Mouse (Mus musculus): ENCODE measurements at regions not wholly inside any gene's neighbourhood (a gene's known extent, or its start where the extent isn't known, plus 50 kb on each side); places are given as distances from the start of the nearest gene placed in this dataset.

GRCm38 (mm10) chr10:66864161-66864862 is 231.6 kb upstream of the Jmjd1c start:
- DNase-seq (ENCODE audit: low read depth): peak; percentile 77

DNA sequence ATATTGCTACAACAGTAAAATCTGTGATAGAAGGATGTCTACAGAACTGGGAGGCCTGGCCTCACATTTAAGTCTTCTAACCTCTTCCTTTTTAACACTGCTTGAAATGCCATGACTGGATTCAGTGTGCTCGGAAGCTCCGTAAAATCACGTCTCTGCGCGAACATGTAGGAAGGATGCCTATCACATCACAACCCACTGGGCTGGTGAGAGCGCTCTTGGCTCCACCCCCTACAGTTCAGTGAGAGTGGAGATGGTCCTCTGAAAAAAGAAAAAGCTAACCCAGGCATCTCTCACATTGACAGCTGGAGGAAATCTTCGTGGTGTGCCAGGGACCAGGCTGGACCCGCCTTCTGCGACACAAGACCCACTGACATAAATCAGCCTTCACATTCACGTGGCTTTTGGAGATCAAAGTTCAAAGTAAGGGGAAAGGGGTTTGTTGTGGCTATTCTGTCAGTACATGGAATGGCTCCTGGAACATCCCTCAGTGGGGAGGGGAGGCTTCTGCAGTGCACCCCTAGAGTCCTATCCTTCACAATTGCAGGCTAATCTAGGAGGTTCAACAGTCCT is 230.8 kb upstream of the Jmjd1c start:
- DNase-seq (ENCODE audit: low read depth): peak; percentile 55

DNA sequence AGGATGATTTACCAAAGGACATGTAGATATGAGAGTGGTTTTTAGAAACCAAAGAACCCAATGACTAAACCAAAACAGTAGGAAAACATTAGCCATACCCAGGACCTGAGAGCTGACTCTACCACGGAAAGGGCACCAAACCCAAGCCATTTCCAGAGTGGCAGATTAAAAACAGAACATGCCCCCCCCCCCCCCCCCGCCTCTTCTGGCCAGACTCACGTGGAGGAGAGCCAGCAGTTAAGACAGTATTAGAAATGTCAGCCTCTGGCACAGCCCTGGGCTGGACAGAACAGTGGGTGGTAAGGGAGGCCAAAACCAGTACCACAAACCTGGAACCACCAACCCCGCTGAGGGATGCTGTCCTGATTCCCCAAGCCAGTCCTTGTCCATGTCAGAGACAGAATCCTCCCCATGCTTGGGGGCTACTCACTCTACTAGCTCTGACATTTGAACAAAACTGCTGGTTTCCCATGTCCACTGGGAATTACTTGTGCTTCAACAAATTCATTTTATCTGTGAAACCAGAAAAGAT is 224.7 kb upstream of the Jmjd1c start:
- DNase-seq (ENCODE audit: low read depth): no peak

GRCm38 (mm10) chr10:66871673-66872072 is 224.3 kb upstream of the Jmjd1c start:
- no peak for DNase-seq (ENCODE audit: low read depth)

DNA sequence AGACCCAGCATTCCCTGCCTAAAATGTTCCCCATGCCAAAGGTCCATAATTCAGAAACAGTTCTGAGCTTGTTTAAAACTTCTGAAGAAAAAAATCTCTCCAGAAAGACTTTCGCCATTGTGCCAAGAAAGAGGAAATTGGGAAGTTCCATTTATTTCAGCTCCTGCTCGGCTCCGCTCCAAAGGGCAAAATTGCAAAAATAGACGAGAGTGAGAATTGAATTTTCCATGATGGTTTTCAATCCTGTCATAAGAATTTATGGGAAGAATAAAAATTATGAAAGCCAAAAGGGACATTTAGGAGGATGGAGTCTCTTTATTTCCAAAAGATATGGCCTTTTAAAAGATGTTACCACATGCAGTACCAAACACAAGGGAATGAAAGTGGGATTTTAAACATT is 222.5 kb upstream of the Jmjd1c start:
- DNase-seq (ENCODE audit: low read depth): no peak

- DNase-seq (ENCODE audit: low read depth): no peak
Observed at GRCm38 (mm10) chr10:66879071-66879470, 216.9 kb upstream of the Jmjd1c start.

- DNase-seq (ENCODE audit: low read depth): no peak
Observed at GRCm38 (mm10) chr10:66882825-66883224, 213.1 kb upstream of the Jmjd1c start.

- no peak for DNase-seq (ENCODE audit: low read depth)
Observed at GRCm38 (mm10) chr10:66885575-66885974, 210.3 kb upstream of the Jmjd1c start.

- DNase-seq (ENCODE audit: low read depth): no peak
Observed at GRCm38 (mm10) chr10:66889786-66890555, 206.0 kb upstream of the Jmjd1c start.

DNA sequence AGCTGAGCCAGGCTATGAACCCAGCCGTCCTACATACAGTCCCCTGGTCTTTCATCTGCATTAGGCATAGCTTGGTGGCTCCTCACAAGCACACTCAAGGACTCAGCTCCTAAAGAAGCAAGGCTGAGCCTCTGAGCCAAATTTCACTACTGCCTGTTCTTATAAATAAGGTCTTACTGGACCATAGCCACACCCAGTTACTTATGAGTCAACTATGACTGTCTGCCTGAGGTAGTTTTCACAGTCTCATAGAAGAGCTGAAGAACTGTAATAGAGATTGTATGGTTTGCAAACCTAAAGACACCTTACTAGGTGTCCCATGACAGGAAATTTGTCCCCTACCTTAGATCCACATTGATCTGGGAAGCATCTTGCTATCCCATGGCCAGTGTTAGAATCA is 204.1 kb upstream of the Jmjd1c start:
- DNase-seq (ENCODE audit: low read depth): no peak

GRCm38 (mm10) chr10:66893836-66894235 is 202.1 kb upstream of the Jmjd1c start:
- no peak for DNase-seq (ENCODE audit: low read depth)

DNA sequence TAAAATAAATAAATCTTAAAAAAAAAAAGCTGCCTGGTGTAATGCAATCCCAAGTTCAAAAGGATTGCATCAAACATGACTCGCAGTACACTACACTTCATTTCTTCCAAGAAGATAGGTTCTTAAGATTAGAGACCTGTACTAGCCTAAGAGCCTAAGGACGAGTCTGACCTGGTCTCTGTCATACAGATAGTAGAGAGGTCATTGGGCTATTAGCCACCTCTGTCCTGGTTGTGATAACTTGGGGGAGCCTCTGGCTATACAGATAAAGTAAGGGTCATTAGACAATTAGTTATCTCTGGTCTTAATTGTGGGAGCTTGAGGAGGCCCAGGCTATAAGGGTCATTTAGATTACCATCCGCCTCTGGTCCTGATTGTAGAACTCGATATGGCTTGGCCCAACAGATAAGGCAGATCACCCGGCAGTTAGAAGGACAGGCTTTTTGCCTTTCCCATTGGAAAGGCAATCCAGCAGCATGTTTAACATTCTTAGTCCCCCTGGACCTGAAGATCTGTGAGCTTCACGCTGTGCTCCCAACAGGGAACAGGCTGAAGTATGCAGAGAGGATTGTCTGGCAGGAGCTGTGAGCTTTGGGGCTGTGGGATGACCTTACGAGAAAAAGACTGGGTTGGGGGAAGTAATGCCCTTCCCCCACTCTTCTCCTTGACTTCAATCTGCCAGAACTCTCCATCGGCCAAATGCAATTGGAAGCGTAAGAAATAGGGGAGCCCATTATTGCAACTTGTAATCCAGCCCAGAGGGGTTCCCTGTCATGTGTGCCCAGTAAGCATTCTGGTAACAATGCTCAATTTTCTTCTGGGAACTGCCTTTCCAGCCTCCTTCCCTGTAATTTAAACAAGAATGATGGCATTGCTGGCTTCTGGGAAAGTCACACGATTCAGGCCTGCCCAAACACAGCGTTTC is 199.0 kb upstream of the Jmjd1c start:
- DNase-seq (ENCODE audit: low read depth): no peak

GRCm38 (mm10) chr10:66899724-66900123 is 196.2 kb upstream of the Jmjd1c start:
- no peak for DNase-seq (ENCODE audit: low read depth)

DNA sequence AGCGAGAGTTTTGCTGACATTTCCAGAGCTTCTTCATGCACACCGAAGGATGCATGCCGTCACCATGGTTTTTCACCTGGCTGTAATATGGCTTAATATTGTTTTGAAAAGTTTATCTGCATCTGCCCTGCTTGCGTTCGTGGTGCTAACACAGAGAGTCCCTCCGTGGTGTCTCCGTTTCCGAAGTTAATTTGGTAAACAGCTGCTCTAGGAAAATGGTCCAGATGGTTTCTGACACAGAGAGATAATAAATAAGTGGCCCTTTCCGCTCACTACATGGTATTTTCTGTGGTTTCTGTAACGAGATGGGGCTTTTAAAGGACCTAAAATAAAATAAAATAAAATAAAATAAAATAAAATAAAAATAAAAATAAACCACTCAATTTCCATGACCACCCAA is 195.1 kb upstream of the Jmjd1c start:
- DNase-seq (ENCODE audit: low read depth): no peak

GRCm38 (mm10) chr10:66901873-66902272 is 194.1 kb upstream of the Jmjd1c start:
- no peak for DNase-seq (ENCODE audit: low read depth)

DNA sequence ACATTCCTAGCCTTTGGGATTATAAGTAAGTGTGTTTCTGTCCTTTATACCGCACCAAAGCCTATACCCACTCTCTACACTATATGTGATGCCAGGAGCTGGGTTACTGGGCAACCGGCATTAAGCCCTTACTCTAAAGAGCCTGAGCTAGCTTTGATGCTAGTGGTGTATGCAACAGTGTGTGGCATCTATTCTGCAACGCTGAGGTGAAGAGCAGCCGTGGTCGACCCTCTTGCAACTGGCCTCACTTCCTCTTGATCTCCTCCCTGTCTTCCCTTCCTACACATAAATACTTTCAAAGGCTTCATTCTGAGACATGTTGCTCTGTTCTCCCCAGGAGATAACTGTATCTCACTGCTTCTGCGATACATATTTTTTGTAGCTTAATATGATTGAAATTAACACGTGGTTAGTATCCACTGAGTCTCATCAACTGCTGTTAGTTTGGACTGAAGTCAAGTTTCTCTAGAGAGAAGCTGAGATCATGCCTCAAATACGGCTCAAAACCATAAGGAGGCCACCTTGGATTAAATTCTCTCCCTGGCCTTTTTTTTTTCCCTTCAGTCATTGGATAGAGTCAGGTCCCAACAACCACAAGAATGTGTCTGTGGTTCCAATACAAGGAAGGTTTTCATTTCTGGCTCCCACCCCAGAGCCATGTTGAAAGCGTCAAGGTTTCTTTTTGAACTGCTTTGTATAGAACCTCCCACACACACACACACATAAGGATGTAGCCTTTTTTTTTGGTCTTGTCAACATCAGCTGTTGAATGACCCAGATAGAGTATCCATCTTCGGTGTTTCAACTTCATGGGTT is 191.2 kb upstream of the Jmjd1c start:
- DNase-seq (ENCODE audit: low read depth): no peak

- DNase-seq (ENCODE audit: low read depth): no peak
Observed at GRCm38 (mm10) chr10:66907842-66908241, 188.1 kb upstream of the Jmjd1c start.

- DNase-seq (ENCODE audit: low read depth): peak; percentile 89
Observed at GRCm38 (mm10) chr10:66909204-66909889, 186.6 kb upstream of the Jmjd1c start.

GRCm38 (mm10) chr10:66909905-66910681 is 185.8 kb upstream of the Jmjd1c start:
- DNase-seq (ENCODE audit: low read depth): no peak
